Mouse (Mus musculus): ENCODE measurements at regions not wholly inside any gene's neighbourhood (a gene's known extent, or its start where the extent isn't known, plus 50 kb on each side); places are given as distances from the start of the nearest gene placed in this dataset.

DNA sequence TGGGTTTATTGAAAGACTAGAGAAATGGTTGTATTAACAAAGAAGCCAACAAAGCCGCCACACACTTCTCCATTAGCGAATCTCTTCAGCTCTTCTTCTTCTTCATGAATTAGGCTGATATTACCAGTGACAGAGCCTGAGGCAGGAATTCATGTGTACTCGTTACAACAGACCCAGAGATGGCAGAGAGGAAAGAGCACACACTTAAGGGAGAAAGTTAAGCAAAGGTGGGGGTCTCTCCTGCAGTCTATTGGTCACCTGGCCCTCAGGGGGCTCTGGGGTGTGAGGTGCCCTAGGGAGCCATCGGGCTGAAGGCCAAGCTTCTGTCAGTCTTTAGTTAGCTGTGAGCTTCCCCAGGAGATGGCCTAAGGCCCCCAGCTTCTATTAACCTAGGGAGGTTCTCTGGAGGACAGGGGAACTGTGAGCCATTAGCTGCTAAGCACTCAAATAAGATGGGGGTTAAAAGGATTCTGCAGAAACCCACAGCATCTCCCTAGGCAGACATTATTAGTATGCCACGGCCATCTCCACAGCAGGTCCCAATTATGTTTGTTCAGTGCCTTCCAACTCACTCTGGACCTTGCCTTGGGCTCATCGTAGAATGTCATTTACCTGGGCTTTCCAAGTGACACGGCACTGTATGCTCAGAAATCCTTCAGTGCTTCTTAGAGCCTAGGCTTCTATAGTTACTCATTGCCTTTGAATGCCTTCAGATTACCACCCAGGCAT lies 541.2 kb downstream of the Plekhb2 start:
- Histone ChIP-seq H3K9me3 (replicated peaks; ENCODE audit: insufficient read depth, low read length) (no peaks in the 10 kb centered on the region), H3K27ac (ENCODE audit: control insufficient read depth, low read depth, low read length) (no peak overlapping the region), H3K4me3 (ENCODE audit: control insufficient read depth in 1 of 2, insufficient read depth in 1 of 2, low read depth in 2 of 2, low read length in 2 of 2) (no peak overlapping the region), H3K27me3 (ENCODE audit: control insufficient read depth in 1 of 2, insufficient read depth in 2 of 2, low read length in 2 of 2) (no peaks in the 10 kb centered on the region), H3K4me1 (ENCODE audit: control insufficient read depth in 1 of 2, insufficient read depth in 2 of 2, low read length in 2 of 2) (no peaks in the 10 kb centered on the region), H3K36me3 (ENCODE audit: control insufficient read depth in 1 of 2, insufficient read depth in 2 of 2, low read length in 2 of 2) (no peaks in the 10 kb centered on the region), H3K79me2 (ENCODE audit: control insufficient read depth, insufficient read depth, low read length, poor library complexity) (no peaks in the 10 kb centered on the region), H3K9ac (ENCODE audit: control insufficient read depth, low read depth, low read length, poor library complexity, severe bottlenecking) (no peak overlapping the region)
- TF ChIP-seq EP300 (IDR thresholded peaks at IDR 0.05; ENCODE audit: low read depth in 1 of 2, low read length in 2 of 2) (no peak), ZNF384 (IDR thresholded peaks at IDR 0.05; ENCODE audit: low read depth, low read length) (no peak), BHLHE40 (IDR thresholded peaks at IDR 0.05; ENCODE audit: borderline replicate concordance, low read depth, low read length) (no peak), ZKSCAN1 (IDR thresholded peaks at IDR 0.05; ENCODE audit: low read depth, low read length) (no peak), USF1 (IDR thresholded peaks at IDR 0.05; ENCODE audit: low read depth, low read length) (no peak), HCFC1 (IDR thresholded peaks at IDR 0.05; ENCODE audit: low read depth, low read length) (no peak), MAZ (IDR thresholded peaks at IDR 0.05; ENCODE audit: low read depth, low read length) (no peak), UBTF (IDR thresholded peaks at IDR 0.05; ENCODE audit: borderline replicate concordance, insufficient read depth, low read depth, low read length) (no peak)
- no peak for DNase-seq (ENCODE audit: low read depth, low spot score)

DNA sequence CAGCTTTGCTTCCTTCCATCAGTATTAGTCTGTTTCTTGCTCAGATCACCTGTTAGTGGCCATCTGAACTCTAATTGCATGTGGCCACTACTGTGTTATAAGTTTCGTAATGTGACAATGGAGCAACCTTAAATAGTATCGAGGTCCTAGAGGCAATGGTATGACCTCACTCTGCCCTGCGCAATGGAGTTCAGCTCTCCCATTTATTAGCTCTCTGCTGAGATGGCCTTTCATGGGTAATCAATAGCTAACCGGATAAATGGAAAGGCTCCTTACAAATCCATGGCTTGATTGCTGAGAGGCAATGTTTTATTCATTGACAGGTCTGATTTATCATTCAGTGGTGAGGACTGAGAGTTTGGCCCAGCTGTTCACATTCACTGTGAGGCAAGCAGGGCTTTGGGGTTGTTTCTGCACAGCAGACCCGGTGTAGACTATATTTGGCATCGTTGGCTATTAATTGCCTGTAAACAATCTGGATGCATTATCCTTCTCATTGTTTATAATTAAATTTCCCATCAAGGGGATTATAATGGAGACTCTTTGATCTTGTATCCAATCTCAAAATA lies 543.9 kb downstream of the Plekhb2 start:
- TF ChIP-seq CTCF (IDR thresholded peaks at IDR 0.05 in 2 of 3, conservative IDR thresholded peaks at IDR 0.05 in 1 of 3; ENCODE audit: control insufficient read depth in 1 of 3, insufficient read depth in 1 of 3, low read depth in 2 of 3, low read length in 3 of 3, poor library complexity in 1 of 3, severe bottlenecking in 1 of 3) (no peak), ZKSCAN1 (IDR thresholded peaks at IDR 0.05; ENCODE audit: low read depth, low read length) (no peak), ZC3H11A (IDR thresholded peaks at IDR 0.05; ENCODE audit: low read depth, low read length) (no peak), MYC (IDR thresholded peaks at IDR 0.05; ENCODE audit: low read depth, low read length) (no peak), MEF2A (IDR thresholded peaks at IDR 0.05; ENCODE audit: extremely low read depth, insufficient replicate concordance, low read depth, low read length, poor library complexity, severe bottlenecking) (no peak), ELF1 (IDR thresholded peaks at IDR 0.05; ENCODE audit: low read depth, low read length) (no peak), GATA1 (IDR thresholded peaks at IDR 0.05; ENCODE audit: low read depth, low read length) (no peak), USF1 (IDR thresholded peaks at IDR 0.05; ENCODE audit: low read depth, low read length) (no peak), NELFE (IDR thresholded peaks at IDR 0.05; ENCODE audit: low read depth, low read length) (no peak), RCOR1 (IDR thresholded peaks at IDR 0.05; ENCODE audit: low read depth, low read length) (no peak)
- Histone ChIP-seq H3K4me1 (ENCODE audit: control insufficient read depth in 1 of 2, insufficient read depth in 2 of 2, low read length in 2 of 2) (no peaks in the 10 kb centered on the region), H3K9me3 (replicated peaks; ENCODE audit: insufficient read depth, low read length) (no peaks in the 10 kb centered on the region), H3K9ac (ENCODE audit: control insufficient read depth, low read depth, low read length, poor library complexity, severe bottlenecking) (no peak overlapping the region), H3K36me3 (ENCODE audit: control insufficient read depth in 1 of 2, insufficient read depth in 2 of 2, low read length in 2 of 2) (no peaks in the 10 kb centered on the region), H3K79me2 (ENCODE audit: control insufficient read depth, insufficient read depth, low read length, poor library complexity) (no peaks in the 10 kb centered on the region), H3K4me3 (ENCODE audit: control insufficient read depth in 1 of 2, insufficient read depth in 1 of 2, low read depth in 2 of 2, low read length in 2 of 2) (no peak overlapping the region), H3K27ac (ENCODE audit: control insufficient read depth, low read depth, low read length) (no peak overlapping the region), H3K27me3 (ENCODE audit: control insufficient read depth in 1 of 2, insufficient read depth in 2 of 2, low read length in 2 of 2) (no peaks in the 10 kb centered on the region)
- no peak for DNase-seq (ENCODE audit: low read depth, low spot score)
